Mouse (Mus musculus) testis, adult 2 months (tissue): ENCODE measurements around the gene Cuedc1. TPM values are rescaled to one million over a fixed set of nuclear protein-coding genes. Genes with fewer than 3 reads are reported as not detected.
A peak's percentile ranks its signal among the peaks of the same experiment; 100 is the strongest.

Experiments used
- H3K27ac ChIP-seq: fragments of 200-500 bp; 2 replicates; pipeline ENCODE4 v1.5.1; 2012; ENCODE audit warnings: low read depth, low read length; ENCODE audit not compliant: control insufficient read depth, insufficient read depth
- H3K27me3 ChIP-seq: fragments of 200-500 bp; 2 replicates; pipeline ENCODE4 v1.6.1; 2012; ENCODE audit warnings: mild to moderate bottlenecking, low read length, moderate library complexity; ENCODE audit not compliant: control insufficient read depth, insufficient read depth
- H3K36me3 ChIP-seq: fragments of 200-500 bp; 2 replicates; pipeline ENCODE4 v1.6.1; 2012; ENCODE audit warnings: mild to moderate bottlenecking, low read length; ENCODE audit not compliant: control insufficient read depth, insufficient read depth
- H3K4me1 ChIP-seq: fragments of 200-500 bp; 2 replicates; pipeline ENCODE4 v1.6.1; 2012; ENCODE audit warnings: low read length; ENCODE audit not compliant: control insufficient read depth, insufficient read depth
- H3K4me3 ChIP-seq: fragments of 200-500 bp; 2 replicates; pipeline ENCODE4 v1.5.1; 2012; ENCODE audit warnings: low read depth, mild to moderate bottlenecking, low read length, moderate library complexity, mixed read lengths; ENCODE audit not compliant: control insufficient read depth
- CTCF ChIP-seq: fragments of 200-500 bp; IDR thresholded peaks from 2 replicates; pipeline ENCODE4 v1.5.1; 2012; ENCODE audit warnings: low read depth, mild to moderate bottlenecking, inconsistent platforms, low read length, moderate library complexity; ENCODE audit not compliant: control insufficient read depth, insufficient read depth, insufficient replicate concordance
- POLR2A ChIP-seq: fragments of 200-500 bp; IDR thresholded peaks from 2 replicates; pipeline ENCODE4 v1.6.1; 2012; ENCODE audit warnings: low read depth, mild to moderate bottlenecking, inconsistent platforms, low read length, moderate library complexity; ENCODE audit not compliant: control insufficient read depth
- polyA plus RNA-seq: library from polyadenylated mRNA; depleted of rRNA; stranded (reverse); fragments of >200 nt; gene quantifications from 2 replicates; pipeline ENCODE4 v1.2.3, GENCODE M21; 2012

Cuedc1 gene
- polyA plus RNA-seq, 1 experiment, result 1.9 TPM

GRCm38 (mm10) chr11:88154500-88154899, 56.6 kb downstream of the Cuedc1 start:
- Histone ChIP-seq H3K27ac (no peak overlapping the region), H3K27me3 (no peaks in the 10 kb centered on the region), H3K36me3 (no peaks in the 10 kb centered on the region), H3K4me1 (peaks cover 2% of the 10 kb centered on the region), H3K4me3 (no peak overlapping the region)
- no peak for TF ChIP-seq CTCF
- TF ChIP-seq POLR2A, result no peak

GRCm38 (mm10) chr11:88155451-88155850, 57.6 kb downstream of the Cuedc1 start:
- no peak overlapping the region for H3K27ac ChIP-seq
- H3K4me3 ChIP-seq, result no peak overlapping the region
- TF ChIP-seq POLR2A, result no peak
- TF ChIP-seq CTCF, result no peak
- no peaks in the 10 kb centered on the region for H3K36me3 ChIP-seq
- peaks cover 3% of the 10 kb centered on the region for H3K4me1 ChIP-seq
- no peaks in the 10 kb centered on the region for H3K27me3 ChIP-seq

GRCm38 (mm10) chr11:88155998-88156397, 58.1 kb downstream of the Cuedc1 start:
- peak overlapping the region; percentile 23; the same call in 1 of the 2 replicates for H3K27ac ChIP-seq
- H3K4me3 ChIP-seq, result no peak overlapping the region
- H3K36me3 ChIP-seq, result no peaks in the 10 kb centered on the region
- peaks cover 5% of the 10 kb centered on the region for H3K4me1 ChIP-seq
- TF ChIP-seq POLR2A, result no peak
- no peak for TF ChIP-seq CTCF
- H3K27me3 ChIP-seq, result no peaks in the 10 kb centered on the region

- no peak for TF ChIP-seq CTCF
- TF ChIP-seq POLR2A, result no peak
- H3K36me3 ChIP-seq, result no peaks in the 10 kb centered on the region
- H3K4me3 ChIP-seq, result no peak overlapping the region
- peaks cover 6% of the 10 kb centered on the region for H3K4me1 ChIP-seq
- peak overlapping the region; percentile 12; the same call in 1 of the 2 replicates for H3K27ac ChIP-seq
- no peaks in the 10 kb centered on the region for H3K27me3 ChIP-seq
Observed at GRCm38 (mm10) chr11:88156403-88156802, 58.5 kb downstream of the Cuedc1 start.

- TF ChIP-seq POLR2A, result no peak
- no peak for TF ChIP-seq CTCF
- Histone ChIP-seq H3K27me3 (no peaks in the 10 kb centered on the region), H3K4me1 (peaks cover 12% of the 10 kb centered on the region), H3K36me3 (no peaks in the 10 kb centered on the region), H3K4me3 (no peak overlapping the region), H3K27ac (peak overlapping the region; percentile 51; the same call in 1 of the 2 replicates)
Observed at GRCm38 (mm10) chr11:88158842-88159246, 61.0 kb downstream of the Cuedc1 start.

GRCm38 (mm10) chr11:88159389-88159788, 61.5 kb downstream of the Cuedc1 start:
- H3K27ac ChIP-seq, result peak overlapping the region; percentile 42; the same call in 1 of the 2 replicates
- H3K4me1 ChIP-seq, result peaks cover 11% of the 10 kb centered on the region
- TF ChIP-seq POLR2A (no peak), CTCF (no peak)
- no peaks in the 10 kb centered on the region for H3K36me3 ChIP-seq
- no peak overlapping the region for H3K4me3 ChIP-seq
- H3K27me3 ChIP-seq, result no peaks in the 10 kb centered on the region

- Histone ChIP-seq H3K36me3 (no peaks in the 10 kb centered on the region), H3K4me3 (no peak overlapping the region; the same call in 1 of the 2 replicates), H3K27ac (no peak overlapping the region), H3K4me1 (peaks cover 15% of the 10 kb centered on the region), H3K27me3 (no peaks in the 10 kb centered on the region)
- no peak for TF ChIP-seq POLR2A
- no peak for TF ChIP-seq CTCF
Observed at GRCm38 (mm10) chr11:88160316-88160715, 62.5 kb downstream of the Cuedc1 start.

GRCm38 (mm10) chr11:88161051-88161581, 63.3 kb downstream of the Cuedc1 start:
- H3K4me3 ChIP-seq, result peak overlapping the region; percentile 85
- H3K36me3 ChIP-seq, result no peaks in the 10 kb centered on the region
- TF ChIP-seq CTCF (no peak), POLR2A (no peak)

More at GRCm38 (mm10) chr11:88161051-88161581, 63.3 kb downstream of the Cuedc1 start:
- H3K4me1 ChIP-seq, result peaks cover 18% of the 10 kb centered on the region
- H3K27ac ChIP-seq, result peak overlapping the region; percentile 63
- H3K27me3 ChIP-seq, result no peaks in the 10 kb centered on the region
